9 mouse cellular contexts compared by ENCODE assay signal in the genomic region with DNA sequence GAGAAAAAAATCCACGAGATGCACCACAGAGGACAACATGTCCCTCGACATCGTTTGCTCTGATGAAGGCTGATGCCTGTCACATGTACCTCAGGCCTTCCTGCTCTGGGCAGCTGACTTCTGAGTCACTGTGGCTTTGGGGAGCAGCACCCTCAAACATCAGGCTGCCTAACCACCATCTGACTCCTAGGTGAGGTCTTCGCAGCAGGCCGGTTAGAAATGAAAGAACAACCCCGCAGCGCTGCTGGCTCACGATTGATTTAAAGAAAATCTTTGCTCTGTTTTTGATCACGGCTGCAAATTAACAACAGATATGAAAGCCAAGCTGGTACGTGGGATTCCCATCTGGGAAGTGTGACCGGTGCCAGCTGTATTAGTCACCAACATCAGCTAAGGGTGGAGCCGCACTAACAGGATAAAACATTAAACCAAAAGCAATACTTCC. TPM values are rescaled to one million over a fixed set of nuclear protein-coding genes. Genes with fewer than 3 reads are reported as not detected.
DNase-seq lines count a peak whose midpoint lies in the region; ATAC-seq and TF ChIP-seq lines count a peak whose summit lies in the region.
"Had no signal": no experiment of that assay in that cellular context is flagged by ENCODE, and none has a peak within 500 bp of the region (broad histone marks: within the 10 kb centered on the region; RNA-seq: fewer than 3 reads in every experiment).

No protein-coding gene starts in this region.

- intact Hi-C loops in heart, postnatal 36 days (cut with DNase I) = no loop called here

- peak overlapping the region; percentile 11; the same call in 1 of the 2 replicates for H3K4me3 ChIP-seq in cortical plate, adult 2 months (ENCODE audit: insufficient read depth, low read length)
- no peak overlapping the region for H3K4me3 ChIP-seq in hindbrain, embryonic 12.5 days
- H3K4me3 ChIP-seq in liver, embryonic 12.5 days = no peak overlapping the region
- H3K4me3 ChIP-seq: liver, embryonic 13.5 days had no signal

- H3K27me3 ChIP-seq in hindbrain, embryonic 12.5 days = no peaks in the 10 kb centered on the region
- no peaks in the 10 kb centered on the region for H3K27me3 ChIP-seq in liver, embryonic 12.5 days (replicated peaks)
- H3K27me3 ChIP-seq: liver, embryonic 13.5 days had no signal

- H3K9ac ChIP-seq in hindbrain, embryonic 12.5 days = no peak overlapping the region
- no peak overlapping the region for H3K9ac ChIP-seq in liver, embryonic 12.5 days
- H3K9ac ChIP-seq: liver, embryonic 13.5 days had no signal

- WGBS in hindbrain, embryonic 12.5 days = 85% methylated on average over 12 of the region's 12 CpGs
- 79% methylated on average over 12 of the region's 12 CpGs for WGBS in liver, embryonic 12.5 days (ENCODE audit: insufficient replicate concordance)

- no peak overlapping the region for H3K4me2 ChIP-seq in hindbrain, embryonic 12.5 days (replicated peaks)
- no peak overlapping the region for H3K4me2 ChIP-seq in liver, embryonic 12.5 days
- H3K4me2 ChIP-seq: liver, embryonic 13.5 days had no signal

- no peaks in the 10 kb centered on the region for H3K36me3 ChIP-seq in hindbrain, embryonic 12.5 days
- no peaks in the 10 kb centered on the region for H3K36me3 ChIP-seq in liver, embryonic 12.5 days
- H3K36me3 ChIP-seq: liver, embryonic 13.5 days had no signal

- ATAC-seq in hindbrain, embryonic 12.5 days (ENCODE audit: low FRiP score) = no peak
- no peak for ATAC-seq in liver, embryonic 12.5 days

- H3K4me1 ChIP-seq in cortical plate, adult 2 months (ENCODE audit: control insufficient read depth, insufficient read depth, low read length) = 0 out of 2 replicates have a peak, but pooled peaks cover 1% of the 10 kb centered on the region
- no peaks in the 10 kb centered on the region for H3K4me1 ChIP-seq in hindbrain, embryonic 12.5 days
- no peaks in the 10 kb centered on the region for H3K4me1 ChIP-seq in liver, embryonic 12.5 days
- H3K4me1 ChIP-seq: liver, embryonic 13.5 days had no signal

- TF ChIP-seq POLR2A in cortical plate, adult 2 months (IDR thresholded peaks at IDR 0.05; ENCODE audit: extremely low read depth, insufficient read depth, low read length) = no peak

- H3K27ac ChIP-seq in cortical plate, adult 2 months (ENCODE audit: insufficient read depth, low read length) = 0 out of 2 replicates have a peak overlapping the region, but pooled peaks have one; percentile 24
- H3K27ac ChIP-seq in hindbrain, embryonic 12.5 days = no peak overlapping the region
- no peak overlapping the region for H3K27ac ChIP-seq in liver, embryonic 12.5 days
- H3K27ac ChIP-seq: liver, embryonic 13.5 days had no signal

- DNase-seq in ovary, postnatal 36 days (ENCODE audit: low spot score) = peak; percentile 24
- DNase-seq in ovary, postnatal 14 days (ENCODE audit: low spot score) = no peak
- peak; percentile 48 to 65 for DNase-seq in heart, postnatal 36 days
- peak; percentile 25 for DNase-seq in lung, postnatal 14 days
- peak; percentile 67 to 78 for DNase-seq in thymus, postnatal 36 days
- DNase-seq: liver, embryonic 13.5 days had no signal

- H3K9me3 ChIP-seq in hindbrain, embryonic 12.5 days (replicated peaks) = no peaks in the 10 kb centered on the region
- H3K9me3 ChIP-seq in liver, embryonic 12.5 days (replicated peaks) = no peaks in the 10 kb centered on the region
- H3K9me3 ChIP-seq: liver, embryonic 13.5 days had no signal

- TF ChIP-seq CTCF in cortical plate, adult 2 months (IDR thresholded peaks at IDR 0.05; ENCODE audit: extremely low read depth, insufficient read depth, low read length) = no peak

RNA-seq across cellular contexts. Expression of gene Dennd4c, which starts 35.6 kb away (rescaled TPM):
- 5.9 and 6.0 TPM in 2 replicates for polyA plus RNA-seq in cortical plate, adult 2 months (2012; rRNA removed)
- 10 to 100 TPM; 31.0 to 37.9 TPM for total RNA-seq in heart, postnatal 36 days (2021)
- 6.0 and 6.7 TPM in 2 replicates for polyA plus RNA-seq in hindbrain, embryonic 12.5 days (2016; fragmentation: Nextera tagmentation; extraction: Ambion mirVana)
- 4.9 and 6.9 TPM in 2 replicates for polyA plus RNA-seq in liver, embryonic 12.5 days (2016; fragmentation: Nextera tagmentation; extraction: Ambion mirVana)

RNA-seq across cellular contexts. Expression of gene Plin2, which starts 42.9 kb away (rescaled TPM):
- polyA plus RNA-seq in cortical plate, adult 2 months (2012; rRNA removed) = 12.7 and 12.8 TPM in 2 replicates
- total RNA-seq in heart, postnatal 36 days (2021) = 100 to 1,000 TPM; 140 to 163 TPM
- 62.3 and 62.4 TPM in 2 replicates for polyA plus RNA-seq in hindbrain, embryonic 12.5 days (2016; fragmentation: Nextera tagmentation; extraction: Ambion mirVana)
- polyA plus RNA-seq in liver, embryonic 12.5 days (2016; fragmentation: Nextera tagmentation; extraction: Ambion mirVana) = 129 and 134 TPM in 2 replicates
